Mouse (Mus musculus) lung, adult 2 months (tissue): Measurements from ENCODE around the gene Lrba. TPM values are rescaled to one million over a fixed set of nuclear protein-coding genes. Genes with fewer than 3 reads are reported as not detected.

ENCODE experiments used
- DNase-seq: peaks from one replicate; pipeline ENCODE4 v3.0.0; 2022
- H3K4me1 ChIP-seq: fragments of 200-500 bp; 2 replicates; pipeline ENCODE4 v1.6.1; 2011; ENCODE audit warnings: low read length; ENCODE audit not compliant: control insufficient read depth, insufficient read depth
- H3K4me3 ChIP-seq: fragments of 200-500 bp; replicated peaks from 2 replicates; pipeline ENCODE3; 2011; ENCODE audit warnings: low read depth, mild to moderate bottlenecking, control low read depth, low read length; ENCODE audit errors: extremely low read depth
- CTCF ChIP-seq: fragments of 200-500 bp; IDR thresholded peaks from 2 replicates; pipeline ENCODE4 v1.5.1; 2011; ENCODE audit warnings: mild to moderate bottlenecking, low read length, control low read depth; ENCODE audit not compliant: insufficient read depth
- POLR2A ChIP-seq: fragments of 200-500 bp; IDR thresholded peaks from 2 replicates; pipeline ENCODE4 v1.6.1; 2011; ENCODE audit warnings: low read depth, mild to moderate bottlenecking, control low read depth, low read length, borderline replicate concordance; ENCODE audit errors: extremely low read depth
- WGBS: fragments of 180-500 bp; shearing (Covaris S2); methylation state at CpG from one replicate; pipeline ENCODE4 v1.1.7; 2018; 5-methylcytosine and 5-hydroxymethylcytosine counted together
- polyA plus RNA-seq: library from polyadenylated mRNA; depleted of rRNA; stranded (reverse); fragments of >200 nt; gene quantifications from 2 replicates; pipeline ENCODE4 v1.2.3, GENCODE M21; 2012; rRNA removed

Gene Lrba
- polyA plus RNA-seq, 1 experiment: 13.5 TPM

DNA sequence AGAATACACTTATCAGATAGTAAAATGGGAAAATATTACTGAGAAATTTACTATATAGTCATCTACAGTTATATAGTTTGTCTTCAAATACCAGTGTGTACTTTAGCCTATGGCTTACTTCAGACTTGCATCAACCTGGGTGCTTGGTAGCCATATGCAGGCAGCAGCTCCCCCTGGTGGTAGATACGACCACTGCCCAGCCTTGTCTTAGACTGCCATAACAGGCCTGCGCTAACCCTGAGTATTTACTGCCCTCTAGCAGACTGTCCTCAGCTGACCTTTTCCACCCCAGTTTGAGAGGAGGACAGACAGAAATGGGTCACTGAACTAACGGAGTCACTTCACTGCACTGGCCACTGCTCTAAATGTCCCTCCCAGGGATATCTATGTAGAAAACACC is 588.2 kb downstream of the Lrba start:
- TF ChIP-seq CTCF (peak; percentile 94), POLR2A (no peak)
- H3K4me3 ChIP-seq: no peak overlapping the region
- peak; percentile 69 for DNase-seq
- H3K4me1 ChIP-seq: no peaks in the 10 kb centered on the region
- 7% methylated on average over 3 of the region's 3 CpGs for WGBS

DNA sequence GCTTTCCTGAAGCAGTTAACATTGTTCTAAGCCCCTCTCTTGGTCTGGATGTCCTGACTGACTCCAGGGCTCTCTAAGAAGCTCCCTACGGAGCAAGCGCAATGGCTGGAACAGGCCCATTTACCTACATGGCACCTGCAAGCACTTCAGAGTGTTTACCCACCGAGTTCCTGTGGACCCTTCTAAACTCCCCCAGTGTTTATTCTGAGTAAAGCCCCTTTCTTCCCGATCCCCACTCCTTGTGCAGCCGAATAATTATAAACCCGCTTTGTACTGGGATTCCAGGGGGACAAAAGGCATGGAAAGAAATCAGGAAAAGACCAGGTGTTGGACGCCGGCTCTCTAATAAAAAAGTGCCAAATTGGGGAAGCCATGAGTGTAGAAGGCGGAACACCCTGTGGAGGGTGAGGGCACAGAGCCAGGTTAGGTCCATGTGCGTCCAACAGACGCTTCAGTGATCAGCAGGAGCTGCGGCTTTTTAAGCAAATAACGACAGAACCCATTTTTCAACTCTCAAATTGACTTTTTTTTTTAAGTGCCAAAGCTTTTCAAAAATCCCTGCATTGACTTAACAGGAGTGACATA is 593.6 kb downstream of the Lrba start:
- 63% methylated on average over 13 of the region's 13 CpGs for WGBS
- Histone ChIP-seq H3K4me1 (no peaks in the 10 kb centered on the region), H3K4me3 (no peak overlapping the region)
- no peak for TF ChIP-seq CTCF
- TF ChIP-seq POLR2A: no peak
- DNase-seq: no peak

DNA sequence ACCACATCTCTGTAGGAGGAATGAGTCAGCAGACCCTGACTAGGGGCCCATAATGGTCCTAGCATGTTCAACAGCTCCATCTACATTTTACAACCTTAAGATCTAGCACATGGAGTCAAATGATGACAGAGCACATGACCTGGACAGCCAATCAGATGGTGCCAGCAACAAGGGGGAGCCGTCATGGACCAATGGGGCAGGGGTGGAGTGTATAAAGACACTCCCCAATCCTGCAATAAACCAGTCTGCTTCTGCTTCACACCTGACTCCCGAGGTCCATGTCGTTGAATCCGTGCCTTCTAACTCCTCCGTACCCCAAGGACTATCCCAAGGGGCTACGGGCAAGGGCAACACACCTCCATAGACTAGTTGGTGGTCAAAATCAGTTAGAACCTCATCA is 594.9 kb downstream of the Lrba start:
- H3K4me3 ChIP-seq: no peak overlapping the region
- WGBS: 97% methylated on average over 6 of the region's 6 CpGs
- no peak for DNase-seq
- no peaks in the 10 kb centered on the region for H3K4me1 ChIP-seq
- TF ChIP-seq CTCF: no peak
- TF ChIP-seq POLR2A: no peak

DNA sequence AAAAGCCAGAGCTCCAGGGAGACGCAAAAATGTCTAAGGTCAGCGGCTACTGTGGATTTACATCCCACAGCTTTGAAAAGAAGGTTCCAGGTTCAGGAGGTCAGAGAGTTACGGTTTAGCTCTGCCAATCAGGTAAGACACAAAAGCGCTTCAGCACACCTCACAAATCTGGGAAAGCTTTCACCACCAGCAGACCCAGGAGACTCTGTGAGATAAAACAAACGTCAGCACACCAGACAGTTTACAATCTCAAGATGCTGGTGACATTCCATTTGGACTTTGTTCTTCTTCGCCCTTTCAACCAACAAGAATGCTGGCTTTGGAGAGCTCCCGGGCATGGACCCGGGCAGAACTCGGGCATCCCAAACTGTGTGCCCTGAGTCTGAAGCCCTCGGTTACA is 595.9 kb downstream of the Lrba start:
- no peak overlapping the region for H3K4me3 ChIP-seq
- 56% methylated on average over 10 of the region's 10 CpGs for WGBS
- no peak for DNase-seq
- TF ChIP-seq POLR2A (no peak), CTCF (no peak)
- no peaks in the 10 kb centered on the region for H3K4me1 ChIP-seq

DNA sequence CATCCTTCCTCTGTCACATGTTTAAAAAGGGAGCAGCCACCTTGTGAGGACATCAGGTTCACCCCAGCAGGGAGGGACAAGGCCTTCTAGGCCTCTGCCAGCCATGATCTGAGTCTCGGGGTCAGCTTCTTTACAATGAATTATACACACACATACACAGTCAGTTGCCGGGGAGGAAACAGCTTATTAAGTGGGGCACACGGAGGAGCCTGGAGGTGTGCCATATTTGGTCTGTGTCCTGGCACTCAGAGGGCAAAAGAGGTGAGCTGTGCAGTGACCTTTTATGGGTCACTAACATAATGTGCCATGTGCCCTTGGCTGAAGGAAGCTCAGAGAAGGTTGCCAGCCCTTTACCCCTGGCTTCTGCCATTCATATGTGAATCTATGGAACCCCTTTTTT is 596.9 kb downstream of the Lrba start:
- DNase-seq: no peak
- Histone ChIP-seq H3K4me3 (no peak overlapping the region), H3K4me1 (no peaks in the 10 kb centered on the region)
- TF ChIP-seq POLR2A (no peak), CTCF (no peak)
- 36% methylated on average over 3 of the region's 3 CpGs for WGBS

DNA sequence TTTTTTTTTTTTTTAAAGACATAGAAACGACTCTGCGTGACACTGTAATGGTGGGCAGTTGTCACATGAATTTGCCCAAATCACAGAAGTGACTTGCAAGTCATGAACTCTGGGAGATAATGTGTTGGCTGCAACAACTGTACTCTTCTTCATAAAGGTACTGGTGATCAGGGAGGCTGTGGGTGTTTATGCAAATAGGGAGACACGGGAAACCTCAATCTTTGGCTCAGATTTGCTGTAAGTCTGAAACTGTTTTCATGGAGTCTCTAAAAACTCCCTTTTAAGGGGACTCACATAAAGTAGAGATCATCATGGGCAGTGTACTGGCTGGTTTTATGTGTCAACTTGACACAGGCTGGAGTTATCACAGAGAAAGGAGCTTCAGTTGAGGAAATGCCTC is 603.0 kb downstream of the Lrba start:
- H3K4me1 ChIP-seq: no peaks in the 10 kb centered on the region
- DNase-seq: no peak
- WGBS: 88% methylated on average over 3 of the region's 3 CpGs
- TF ChIP-seq POLR2A: no peak
- no peak overlapping the region for H3K4me3 ChIP-seq

DNA sequence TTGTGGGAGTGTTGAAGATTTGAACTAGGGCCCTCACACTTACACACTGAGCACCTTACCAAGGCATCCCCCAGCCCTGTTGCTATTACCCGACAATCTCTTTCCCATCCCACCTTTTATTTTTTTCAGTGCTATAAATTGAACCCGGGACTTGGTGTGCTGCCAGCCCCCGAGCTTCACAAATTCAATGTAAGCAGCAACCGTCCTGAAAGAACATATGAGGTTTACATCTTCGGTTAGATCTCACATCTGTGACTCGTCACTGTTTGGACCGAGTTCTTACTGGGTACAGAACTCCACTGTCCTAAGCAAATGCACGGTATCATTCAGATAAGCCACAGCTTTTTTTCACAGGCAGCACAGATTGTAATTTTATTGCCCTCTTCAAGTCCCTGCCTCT is 607.6 kb downstream of the Lrba start:
- 67% methylated on average over 8 of the region's 8 CpGs for WGBS
- Histone ChIP-seq H3K4me1 (no peaks in the 10 kb centered on the region), H3K4me3 (no peak overlapping the region)
- TF ChIP-seq POLR2A (no peak), CTCF (no peak)
- DNase-seq: no peak

Other genes with a start within 250 kb of the Lrba start
- gene Prss48, start 222.2 kb upstream of the Lrba start, polyA plus RNA-seq: not detected in 2 replicates
- gene Rps3a1, start 82.0 kb upstream of the Lrba start, polyA plus RNA-seq: 134 and 225 TPM in 2 replicates